11 mouse cellular contexts compared by ENCODE assay signal in the genomic region with DNA sequence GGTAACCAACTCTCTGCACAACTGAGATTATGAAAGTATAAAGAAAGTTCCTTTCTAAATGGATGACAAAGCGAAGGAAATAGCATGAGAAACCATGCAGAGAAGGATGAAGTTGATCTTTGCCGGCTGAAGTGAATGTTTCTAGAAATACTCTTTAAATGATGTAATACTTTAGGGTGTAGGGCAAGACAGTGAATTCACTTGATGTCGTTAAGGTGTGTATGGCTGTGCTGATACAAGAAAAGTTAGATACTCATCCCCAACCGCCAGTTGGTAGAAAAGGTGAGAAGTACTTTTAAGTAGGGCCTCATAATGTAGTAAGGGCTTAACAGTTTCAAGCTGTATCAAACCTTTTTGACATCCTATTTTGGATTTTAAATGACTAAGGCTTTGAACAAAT. TPM values are rescaled to one million over a fixed set of nuclear protein-coding genes. Genes with fewer than 3 reads are reported as not detected.
DNase-seq lines count a peak whose midpoint lies in the region; ATAC-seq and TF ChIP-seq lines count a peak whose summit lies in the region.
"Had no signal": no experiment of that assay in that cellular context is flagged by ENCODE, and none has a peak within 500 bp of the region (broad histone marks: within the 10 kb centered on the region; RNA-seq: fewer than 3 reads in every experiment).

No protein-coding gene starts in this region.

- TF ChIP-seq POLR2A in myocyte (IDR thresholded peaks at IDR 0.05; ENCODE audit: insufficient read length, low read depth) = no peak

- H3K9me3 ChIP-seq in erythroblast, embryonic 14.5 days (ENCODE audit: control insufficient read depth, low read length) = peaks cover 10% of the 10 kb centered on the region
- peaks cover 11% of the 10 kb centered on the region for H3K9me3 ChIP-seq in lung, embryonic 16.5 days (ENCODE audit: control insufficient read depth, low read length)
- 0 out of 2 replicates have a peak, but pooled peaks cover 3% of the 10 kb centered on the region for H3K9me3 ChIP-seq in limb, embryonic 10.5 days (replicated peaks)

- H3K4me1 ChIP-seq in erythroblast, embryonic 14.5 days (ENCODE audit: control insufficient read depth) = peaks cover 33% of the 10 kb centered on the region
- H3K4me1 ChIP-seq in lung, embryonic 16.5 days (replicated peaks; ENCODE audit: control insufficient read depth, insufficient read depth, low read length) = peaks cover 2% of the 10 kb centered on the region; the same call in 1 of the 2 replicates
- peaks cover 14% of the 10 kb centered on the region for H3K4me1 ChIP-seq in limb, embryonic 10.5 days

- H3K9ac ChIP-seq in lung, embryonic 16.5 days (ENCODE audit: low read length) = no peak overlapping the region

- H3K79me2 ChIP-seq in myocyte (ENCODE audit: control insufficient read depth, insufficient read depth) = peaks cover 27% of the 10 kb centered on the region

- DNase-seq in lung, postnatal 10 days = no peak
- no peak for DNase-seq in limb, embryonic 10.5 days (ENCODE audit: low spot score)
- no peak for DNase-seq in B cell, adult 2 months
- DNase-seq in urinary bladder, adult 18-20 months (ENCODE audit: low spot score in 2 of 2) = no peak
- DNase-seq: cerebellum, adult 8-10 months; kidney, adult 8-10 months; right cerebral cortex, postnatal 4 days had no signal

- H3K36me3 ChIP-seq in erythroblast, embryonic 14.5 days (ENCODE audit: control insufficient read depth) = peaks cover 44% of the 10 kb centered on the region
- H3K36me3 ChIP-seq in lung, embryonic 16.5 days (ENCODE audit: control insufficient read depth, insufficient read depth, low read length) = peaks cover 27% of the 10 kb centered on the region
- peaks cover 53% of the 10 kb centered on the region for H3K36me3 ChIP-seq in limb, embryonic 10.5 days
- H3K36me3 ChIP-seq in myocyte (ENCODE audit: control insufficient read depth, insufficient read depth) = no peaks in the 10 kb centered on the region

- H3K27me3 ChIP-seq in erythroblast, embryonic 14.5 days (ENCODE audit: control insufficient read depth) = peaks cover 5% of the 10 kb centered on the region; the same call in 1 of the 2 replicates
- no peaks in the 10 kb centered on the region for H3K27me3 ChIP-seq in lung, embryonic 16.5 days (ENCODE audit: control insufficient read depth, insufficient read depth, low read depth, low read length)
- no peaks in the 10 kb centered on the region for H3K27me3 ChIP-seq in limb, embryonic 10.5 days (ENCODE audit: low read depth, poor library complexity, severe bottlenecking)
- no peaks in the 10 kb centered on the region for H3K27me3 ChIP-seq in myocyte (ENCODE audit: control insufficient read depth, insufficient read depth, insufficient read length)

- no peak overlapping the region for H3K27ac ChIP-seq in lung, embryonic 16.5 days (ENCODE audit: low read length)
- no peak overlapping the region for H3K27ac ChIP-seq in limb, embryonic 10.5 days

- no peak overlapping the region for H3ac ChIP-seq in myocyte (ENCODE audit: control insufficient read depth, insufficient read length)

- H3K4me2 ChIP-seq in lung, embryonic 16.5 days (ENCODE audit: low read depth, low read length) = peak overlapping the region; percentile 27; the same call in 1 of the 2 replicates
- peak overlapping the region; percentile 69 for H3K4me2 ChIP-seq in myocyte (ENCODE audit: low read depth)

- H3K4me3 ChIP-seq in erythroblast, embryonic 14.5 days (replicated peaks) = peak overlapping the region; percentile 91
- H3K4me3 ChIP-seq in lung, embryonic 16.5 days (ENCODE audit: low read length) = 0 out of 2 replicates have a peak overlapping the region, but pooled peaks have one; percentile 5
- peak overlapping the region; percentile 71; the same call in 1 of the 2 replicates for H3K4me3 ChIP-seq in limb, embryonic 10.5 days
- H3K4me3 ChIP-seq in myocyte = peak overlapping the region; percentile 46

- WGBS in lung, embryonic 16.5 days = 88% methylated on average over 4 of the region's 4 CpGs
- WGBS in limb, embryonic 10.5 days = 97% methylated on average over 4 of the region's 4 CpGs

- ATAC-seq in erythroblast, adult 5-6 weeks (replicated peaks; ENCODE audit: low FRiP score, poor library complexity, severe bottlenecking) = no peak
- no peak for ATAC-seq in lung, embryonic 16.5 days (ENCODE audit: low read depth)

TF ChIP-seq in myocyte, 11 proteins besides CTCF, POLR2A, EP300 and RAD21:
- TF ChIP-seq TCF12 (IDR thresholded peaks at IDR 0.05; ENCODE audit: insufficient read depth, poor library complexity, severe bottlenecking) (no peak), MYOG (IDR thresholded peaks at IDR 0.05; ENCODE audit: control insufficient read depth in 1 of 3, insufficient read depth in 1 of 3, insufficient read length in 2 of 3, low read depth in 2 of 3) (no peak), POLR2AphosphoS2 (IDR thresholded peaks at IDR 0.05; ENCODE audit: insufficient read length, low read depth) (no peak), MYOD1 (IDR thresholded peaks at IDR 0.05; ENCODE audit: control insufficient read depth in 1 of 3, insufficient read length in 2 of 3, low read depth in 2 of 3) (no peak), CEBPB (IDR thresholded peaks at IDR 0.05; ENCODE audit: insufficient read depth, poor library complexity, severe bottlenecking) (no peak), SRF (IDR thresholded peaks at IDR 0.05; ENCODE audit: control insufficient read depth, insufficient read length, low read depth) (no peak), USF1 (IDR thresholded peaks at IDR 0.05; ENCODE audit: low read depth) (no peak)

RNA-seq across cellular contexts. Expression of gene Fam208a, which starts 1.6 kb away (rescaled TPM):
- 0.02 and 0.09 TPM in 2 replicates for polyA plus RNA-seq in erythroblast, embryonic 14.5 days (2012)
- total RNA-seq in erythroblast, adult 5-6 weeks (2015; ENCODE audit: low replicate concordance) = 14.4 and 15.9 TPM in 2 replicates
- total RNA-seq in erythroblast, adult 5-6 weeks (2017; ENCODE audit: low replicate concordance) = 21.0 and 25.2 TPM in 2 replicates
- 11.2 and 14.0 TPM in 2 replicates for polyA plus RNA-seq in lung, embryonic 16.5 days (2015; fragmentation: Nextera tagmentation; extraction: Ambion mirVana)
- polyA plus RNA-seq in limb, embryonic 10.5 days (2016; fragmentation: Nextera tagmentation; extraction: Ambion mirVana) = 11.9 and 15.3 TPM in 2 replicates
- 2.0 TPM for polyA plus RNA-seq in myocyte (2012; fragmentation: generic; extraction: Trizol)

Comparison
In these comparisons a context has a peak if more than half of its experiments do, and no peak if none do; other contexts are left out.
1. H3K4me3 ChIP-seq: peak in every context shown above with its lines; median percentile 91 in erythroblast, embryonic 14.5 days; 71 in limb, embryonic 10.5 days; 46 in myocyte; 5 in lung, embryonic 16.5 days.